Mouse (Mus musculus): ENCODE measurements around the gene Mpv17. TPM values are rescaled to one million over a fixed set of nuclear protein-coding genes. Genes with fewer than 3 reads are reported as not detected.
A peak's percentile ranks its signal among the peaks of the same experiment; 100 is the strongest.

The Mpv17 gene
- polyA plus RNA-seq, 1 experiment from 2014 or later = 72.3 TPM

DNA sequence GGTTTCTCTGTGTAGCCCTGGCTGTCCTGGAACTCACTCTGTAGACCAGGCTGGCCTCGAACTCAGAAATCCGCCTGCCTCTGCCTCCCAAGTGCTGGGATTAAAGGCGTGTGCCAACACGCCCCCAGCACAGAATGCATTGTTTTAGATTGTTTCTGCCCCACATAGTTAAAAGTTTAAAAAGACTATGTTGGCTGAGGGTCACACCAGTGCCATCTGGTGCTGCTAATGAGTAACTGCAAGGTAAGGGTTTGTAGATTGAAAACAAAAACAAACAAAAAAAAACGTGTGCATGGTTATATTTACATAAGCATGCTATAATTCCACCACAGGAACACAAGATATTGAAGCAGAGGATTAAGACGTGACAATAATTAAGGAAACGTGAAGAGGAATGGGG, 43.3 kb downstream of the Mpv17 start:
- Histone ChIP-seq H3K27me3 (ENCODE audit: control insufficient read depth, insufficient read depth, low read length) (no peaks in the 10 kb centered on the region), H3K27ac (ENCODE audit: low read length) (no peak overlapping the region), H3K9ac (replicated peaks; ENCODE audit: low read depth, low read length) (no peak overlapping the region), H3K4me2 (replicated peaks; ENCODE audit: low read depth, low read length) (no peak overlapping the region), H3K36me3 (ENCODE audit: control insufficient read depth, insufficient read depth, low read length) (no peaks in the 10 kb centered on the region), H3K9me3 (ENCODE audit: control insufficient read depth, low read depth, low read length) (no peaks in the 10 kb centered on the region), H3K4me1 (ENCODE audit: control insufficient read depth, insufficient read depth, low read length) (no peaks in the 10 kb centered on the region), H3K4me3 (ENCODE audit: low read depth, low read length) (no peak overlapping the region)
- WGBS = 32% methylated on average over 7 of the region's 7 CpGs
- ATAC-seq (ENCODE audit: insufficient number of reproducible peaks, insufficient read depth, low FRiP score, low read depth) = no peak

DNA sequence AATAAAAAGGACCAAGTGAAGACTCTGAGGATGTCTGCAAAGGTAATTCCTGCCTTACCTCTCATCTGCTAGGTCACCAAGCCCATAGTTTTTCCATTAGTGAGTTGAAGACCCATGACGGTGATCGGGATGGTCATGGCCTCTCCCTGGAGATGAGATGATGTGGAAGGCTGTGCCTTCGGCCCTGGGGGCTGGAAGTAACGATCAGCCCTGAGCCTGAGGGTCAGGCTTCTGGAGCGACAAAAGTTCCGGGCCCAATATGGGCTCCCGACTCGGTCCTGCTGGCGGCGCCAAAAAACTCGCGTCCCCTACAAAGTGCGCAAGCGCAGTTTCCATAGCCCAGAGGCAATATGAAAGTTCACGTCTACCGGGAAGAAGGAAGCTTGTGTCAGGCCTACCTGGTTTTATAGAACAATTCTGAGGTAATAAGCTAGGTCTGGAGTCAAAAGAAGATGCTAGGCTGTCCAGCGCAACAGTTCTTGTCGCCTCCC, 46.0 kb downstream of the Mpv17 start, which contains the start of gene Slc30a3:
Slc30a3 (minus strand) TSS at position 238 of the 491 bp plus-strand sequence.
- ATAC-seq (ENCODE audit: insufficient number of reproducible peaks, insufficient read depth, low FRiP score, low read depth) = no peak
- Histone ChIP-seq H3K4me3 (ENCODE audit: low read depth, low read length) (no peak within 1 kb of the TSS), H3K27me3 (ENCODE audit: control insufficient read depth, insufficient read depth, low read length) (no peaks in the 10 kb centered on the region), H3K27ac (ENCODE audit: low read length) (no peak within 1 kb of the TSS), H3K9ac (replicated peaks; ENCODE audit: low read depth, low read length) (no peak within 1 kb of the TSS), H3K9me3 (ENCODE audit: control insufficient read depth, low read depth, low read length) (no peaks in the 10 kb centered on the region), H3K4me2 (replicated peaks; ENCODE audit: low read depth, low read length) (no peak within 1 kb of the TSS), H3K36me3 (ENCODE audit: control insufficient read depth, insufficient read depth, low read length) (no peaks in the 10 kb centered on the region), H3K4me1 (ENCODE audit: control insufficient read depth, insufficient read depth, low read length) (no peaks in the 10 kb centered on the region)
- 91% methylated on average over 18 of the region's 18 CpGs for WGBS

DNA sequence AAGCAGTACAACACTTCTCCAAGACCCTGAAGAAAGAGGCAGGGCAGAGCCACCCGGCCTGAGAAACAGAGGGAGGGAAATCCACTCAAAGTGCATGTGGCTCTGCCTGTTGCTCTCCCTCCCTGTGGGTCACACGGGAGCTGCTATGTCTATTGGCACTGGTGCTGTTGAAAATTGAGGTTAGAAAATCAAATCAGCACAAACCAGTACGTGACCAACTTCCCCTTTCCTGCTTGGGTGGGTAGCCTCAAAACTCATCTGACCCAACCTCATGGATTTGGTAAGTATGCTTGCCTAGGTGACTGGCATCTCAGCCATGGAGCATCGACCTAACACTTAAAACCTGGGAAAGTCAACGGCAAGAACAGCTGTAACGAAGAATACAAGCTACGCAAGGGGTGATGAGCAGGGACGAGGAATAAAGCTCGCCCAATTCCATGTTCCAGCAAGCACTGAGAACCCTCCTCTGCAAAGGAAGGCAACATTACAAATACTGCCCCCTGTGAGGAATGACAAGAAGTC, 48.2 kb downstream of the Mpv17 start, which contains the start of gene Dnajc5g:
Dnajc5g (plus strand) TSS at position 472 of the 522 bp plus-strand sequence.
- no peak for ATAC-seq (ENCODE audit: insufficient number of reproducible peaks, insufficient read depth, low FRiP score, low read depth)
- Histone ChIP-seq H3K9ac (replicated peaks; ENCODE audit: low read depth, low read length) (no peak within 1 kb of the TSS), H3K9me3 (ENCODE audit: control insufficient read depth, low read depth, low read length) (no peaks in the 10 kb centered on the region), H3K4me2 (replicated peaks; ENCODE audit: low read depth, low read length) (no peak within 1 kb of the TSS), H3K36me3 (ENCODE audit: control insufficient read depth, insufficient read depth, low read length) (no peaks in the 10 kb centered on the region), H3K4me3 (ENCODE audit: low read depth, low read length) (no peak within 1 kb of the TSS), H3K4me1 (ENCODE audit: control insufficient read depth, insufficient read depth, low read length) (no peaks in the 10 kb centered on the region), H3K27me3 (ENCODE audit: control insufficient read depth, insufficient read depth, low read length) (no peaks in the 10 kb centered on the region), H3K27ac (ENCODE audit: low read length) (no peak within 1 kb of the TSS)
- 78% methylated on average over 9 of the region's 9 CpGs for WGBS

DNA sequence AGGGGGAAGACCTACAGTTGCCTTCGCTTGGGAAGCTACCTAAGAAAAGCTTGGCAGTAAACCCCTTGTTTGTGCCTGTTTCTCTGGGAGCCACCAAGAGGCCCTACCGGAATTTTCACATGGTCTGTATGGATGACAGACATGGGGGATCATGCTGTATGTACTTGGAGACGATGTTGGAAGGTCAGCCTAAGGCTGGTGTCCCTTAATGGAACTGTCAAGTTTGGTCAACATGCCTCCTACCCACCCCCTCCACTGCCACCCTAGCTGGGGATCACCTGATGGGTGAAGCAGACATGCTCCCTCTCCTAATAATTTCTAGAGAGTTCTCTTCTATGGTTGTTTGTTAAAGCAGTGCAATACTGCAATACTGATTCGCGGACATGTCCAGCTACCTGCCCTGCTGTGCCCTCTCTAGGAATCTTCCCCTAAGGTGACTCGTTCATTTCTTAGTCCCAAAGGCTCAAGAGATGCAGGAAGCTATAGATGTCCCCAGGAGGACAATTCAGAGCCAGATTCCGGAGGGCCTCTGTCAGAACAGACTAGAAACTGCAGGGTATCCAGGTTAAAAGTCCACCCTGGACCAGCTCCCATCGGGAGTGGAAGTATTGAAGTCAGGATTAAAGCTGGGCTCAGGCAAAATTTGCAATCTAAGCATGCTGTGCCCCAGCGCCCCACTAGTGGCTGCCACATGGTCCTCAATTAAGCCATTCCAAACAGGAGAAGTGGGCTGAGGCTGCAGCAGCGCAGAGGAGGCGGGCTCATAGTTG, 58.2 kb downstream of the Mpv17 start:
- Histone ChIP-seq H3K4me3 (ENCODE audit: low read depth, low read length) (peak overlapping the region; percentile 26; the same call in 1 of the 2 replicates), H3K4me1 (ENCODE audit: control insufficient read depth, insufficient read depth, low read length) (peaks cover 28% of the 10 kb centered on the region), H3K27me3 (ENCODE audit: control insufficient read depth, insufficient read depth, low read length) (peaks cover 59% of the 10 kb centered on the region), H3K9ac (replicated peaks; ENCODE audit: low read depth, low read length) (no peak overlapping the region), H3K4me2 (replicated peaks; ENCODE audit: low read depth, low read length) (peak overlapping the region; percentile 35; the same call in 1 of the 2 replicates), H3K27ac (ENCODE audit: low read length) (no peak overlapping the region), H3K36me3 (ENCODE audit: control insufficient read depth, insufficient read depth, low read length) (no peaks in the 10 kb centered on the region), H3K9me3 (ENCODE audit: control insufficient read depth, low read depth, low read length) (no peaks in the 10 kb centered on the region)
- no peak for ATAC-seq (ENCODE audit: insufficient number of reproducible peaks, insufficient read depth, low FRiP score, low read depth)
- WGBS = 32% methylated on average over 11 of the region's 11 CpGs

DNA sequence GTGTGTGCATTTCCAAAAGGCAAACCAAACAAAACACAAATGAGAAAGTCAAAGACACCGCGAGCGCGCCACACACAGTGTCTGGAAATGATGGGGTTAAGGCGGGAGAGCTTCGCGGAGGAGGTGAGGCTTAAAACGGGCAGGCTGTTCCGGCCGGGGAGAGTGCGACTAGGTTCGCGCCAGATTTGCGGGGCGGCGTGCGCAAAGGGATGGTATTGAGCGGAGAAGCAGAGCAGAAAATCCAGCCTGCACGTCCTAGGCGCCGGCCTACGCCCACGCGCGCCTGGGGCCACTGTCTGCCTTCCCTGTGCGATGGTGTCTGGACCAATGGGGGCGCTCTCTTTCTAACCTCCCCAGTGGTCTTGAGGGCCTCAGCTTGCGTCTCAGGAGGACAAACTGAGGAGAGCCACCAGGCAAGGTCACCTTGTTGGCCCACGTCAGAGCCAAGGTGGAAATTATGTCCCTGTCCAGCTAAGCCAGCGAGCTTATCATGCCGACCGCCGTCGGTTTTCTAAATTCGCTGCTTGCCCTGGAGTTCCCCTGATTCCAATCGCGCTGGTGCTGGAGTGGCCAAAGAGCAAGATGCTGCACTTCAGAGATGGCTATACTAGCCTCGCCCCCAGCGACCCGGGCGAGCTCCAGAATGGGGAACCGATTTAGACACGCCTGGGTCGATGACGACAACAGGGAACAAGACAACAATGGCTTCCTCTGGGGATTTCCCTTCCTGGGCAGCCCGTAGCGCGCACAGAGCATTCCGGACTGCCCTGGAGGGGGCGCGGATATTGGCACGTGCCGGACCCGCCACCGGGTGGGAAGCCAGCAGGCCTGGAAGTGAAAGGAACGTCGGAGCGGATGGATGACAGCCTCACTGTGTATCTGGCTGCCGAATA, 59.0 kb downstream of the Mpv17 start:
- Histone ChIP-seq H3K4me2 (replicated peaks; ENCODE audit: low read depth, low read length) (peak overlapping the region; percentile 35), H3K27ac (ENCODE audit: low read length) (no peak overlapping the region), H3K4me3 (ENCODE audit: low read depth, low read length) (peak overlapping the region; percentile 26), H3K9me3 (ENCODE audit: control insufficient read depth, low read depth, low read length) (no peaks in the 10 kb centered on the region), H3K9ac (replicated peaks; ENCODE audit: low read depth, low read length) (no peak overlapping the region), H3K4me1 (ENCODE audit: control insufficient read depth, insufficient read depth, low read length) (peaks cover 28% of the 10 kb centered on the region), H3K36me3 (ENCODE audit: control insufficient read depth, insufficient read depth, low read length) (no peaks in the 10 kb centered on the region), H3K27me3 (ENCODE audit: control insufficient read depth, insufficient read depth, low read length) (peaks cover 68% of the 10 kb centered on the region)
- peak; percentile 50; the same call in 1 of the 2 replicates for ATAC-seq (ENCODE audit: insufficient number of reproducible peaks, insufficient read depth, low FRiP score, low read depth)
- under 1% methylated on average over 59 of the region's 59 CpGs for WGBS

DNA sequence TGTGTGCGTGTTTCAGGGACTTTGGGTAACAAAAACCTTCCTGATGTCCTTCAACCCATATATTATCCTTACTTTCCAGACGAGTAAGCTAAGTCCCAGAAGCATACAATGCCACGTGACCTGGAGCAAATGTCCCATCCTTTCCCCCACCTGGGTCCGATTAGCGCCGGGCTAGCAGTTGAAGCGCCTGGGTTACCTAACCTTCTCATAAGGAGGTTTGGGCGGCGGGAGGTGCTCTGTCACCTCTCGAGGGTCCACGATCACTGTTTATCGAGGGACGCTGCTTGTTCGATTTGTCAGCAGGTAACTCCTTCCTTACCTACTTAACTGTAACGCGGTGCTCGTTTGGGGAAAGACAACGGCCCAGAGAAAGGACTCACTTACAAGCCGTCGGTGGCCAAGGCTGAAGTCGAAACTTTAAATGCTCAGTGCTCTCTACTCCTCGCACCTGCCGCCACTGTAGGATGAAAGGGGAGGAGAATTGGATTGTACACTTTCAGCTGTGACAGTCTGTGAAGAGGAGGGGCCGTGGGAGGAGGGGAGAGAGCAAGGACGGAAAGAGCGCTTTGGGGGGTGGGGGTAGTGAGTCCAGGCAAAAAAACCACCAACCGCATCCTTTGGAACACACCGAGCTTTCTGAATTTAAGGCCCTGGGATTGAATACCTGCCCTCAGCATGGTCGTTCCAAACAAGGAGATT, 59.8 kb downstream of the Mpv17 start:
- no peak overlapping the region for H3K27ac ChIP-seq (ENCODE audit: low read length)
- 4% methylated on average over 29 of the region's 29 CpGs for WGBS
- H3K4me1 ChIP-seq (ENCODE audit: control insufficient read depth, insufficient read depth, low read length) = peaks cover 28% of the 10 kb centered on the region
- peak overlapping the region; percentile 35 for H3K4me2 ChIP-seq (replicated peaks; ENCODE audit: low read depth, low read length)
- ATAC-seq (ENCODE audit: insufficient number of reproducible peaks, insufficient read depth, low FRiP score, low read depth) = no peak
- H3K27me3 ChIP-seq (ENCODE audit: control insufficient read depth, insufficient read depth, low read length) = peaks cover 68% of the 10 kb centered on the region
- no peaks in the 10 kb centered on the region for H3K36me3 ChIP-seq (ENCODE audit: control insufficient read depth, insufficient read depth, low read length)
- H3K4me3 ChIP-seq (ENCODE audit: low read depth, low read length) = peak overlapping the region; percentile 26
- H3K9me3 ChIP-seq (ENCODE audit: control insufficient read depth, low read depth, low read length) = no peaks in the 10 kb centered on the region
- H3K9ac ChIP-seq (replicated peaks; ENCODE audit: low read depth, low read length) = no peak overlapping the region

DNA sequence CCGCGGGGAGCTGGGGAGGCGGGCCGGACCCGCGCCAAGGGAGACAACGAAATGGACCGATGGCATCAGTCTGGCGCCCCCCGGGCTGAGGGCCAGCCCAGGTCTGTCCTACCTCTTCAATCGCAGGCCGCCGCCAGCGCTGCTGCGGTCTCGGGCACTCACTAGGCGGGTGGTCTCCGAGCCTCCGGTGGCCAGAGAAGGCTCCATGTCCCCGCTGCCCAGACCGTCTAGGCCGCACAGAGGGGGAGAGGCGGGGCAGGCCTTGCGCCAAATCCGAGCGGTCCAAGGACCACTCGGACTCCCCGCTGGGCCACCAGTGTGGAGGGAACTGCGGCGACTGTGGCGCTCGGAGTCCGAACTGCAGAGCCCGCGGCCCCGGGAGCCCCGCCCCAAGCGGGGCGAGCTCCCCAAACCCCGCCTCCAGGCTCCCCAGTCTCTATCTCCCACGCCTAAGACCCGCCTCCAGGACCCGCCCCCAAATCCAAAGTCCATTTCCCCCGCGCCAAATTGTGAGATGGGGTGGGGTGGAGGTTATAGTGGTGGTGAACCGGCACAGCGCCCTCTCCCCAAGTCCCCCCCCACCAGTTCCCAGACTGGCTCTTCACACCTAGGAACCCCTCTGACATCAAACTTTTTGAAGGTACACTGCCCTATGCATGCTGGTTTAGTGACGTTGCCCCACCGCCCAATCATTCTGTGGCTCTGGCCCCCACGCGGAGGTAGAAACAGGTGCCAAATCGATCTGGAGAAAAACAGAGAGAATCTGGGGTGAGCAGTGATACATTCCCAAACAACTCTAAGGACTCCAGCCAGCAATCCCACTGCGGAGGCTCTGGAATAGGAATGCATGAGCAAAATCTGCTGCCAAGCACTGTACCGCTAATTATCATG, 60.7 kb downstream of the Mpv17 start:
- no peaks in the 10 kb centered on the region for H3K9me3 ChIP-seq (ENCODE audit: control insufficient read depth, low read depth, low read length)
- ATAC-seq (ENCODE audit: insufficient number of reproducible peaks, insufficient read depth, low FRiP score, low read depth) = peak; percentile 60
- WGBS = under 1% methylated on average over 49 of the region's 54 CpGs
- H3K4me1 ChIP-seq (ENCODE audit: control insufficient read depth, insufficient read depth, low read length) = peaks cover 28% of the 10 kb centered on the region
- no peaks in the 10 kb centered on the region for H3K36me3 ChIP-seq (ENCODE audit: control insufficient read depth, insufficient read depth, low read length)
- peak overlapping the region; percentile 35 for H3K4me3 ChIP-seq (ENCODE audit: low read depth, low read length)
- H3K4me2 ChIP-seq (replicated peaks; ENCODE audit: low read depth, low read length) = peak overlapping the region; percentile 78
- H3K27ac ChIP-seq (ENCODE audit: low read length) = no peak overlapping the region
- no peak overlapping the region; the same call in 1 of the 2 replicates for H3K9ac ChIP-seq (replicated peaks; ENCODE audit: low read depth, low read length)
- peaks cover 68% of the 10 kb centered on the region for H3K27me3 ChIP-seq (ENCODE audit: control insufficient read depth, insufficient read depth, low read length)

All from stomach, embryonic 14.5 days (tissue).